In the genomic region with DNA sequence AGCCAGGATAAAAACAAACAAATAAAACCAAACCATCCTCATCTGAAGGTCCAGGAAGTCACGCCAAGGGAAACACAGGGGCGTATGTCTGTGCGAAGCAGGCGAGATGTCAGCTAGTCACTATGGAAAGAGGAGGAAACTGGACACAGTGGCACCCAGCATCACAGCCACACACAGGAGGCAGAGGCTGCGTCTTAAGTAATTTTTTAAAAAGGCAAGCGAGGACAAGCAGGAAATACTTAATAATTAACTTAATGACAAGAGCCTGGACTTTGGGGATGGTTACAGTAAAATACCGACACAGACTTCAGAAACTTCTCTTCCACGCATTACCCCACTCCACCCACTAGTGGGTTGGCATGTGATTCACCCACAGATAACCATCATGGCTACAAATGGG, we compare ENCODE assay signal across 22 mouse cellular contexts. TPM values are rescaled to one million over a fixed set of nuclear protein-coding genes. Genes with fewer than 3 reads are reported as not detected.
"Had no signal": no experiment of that assay in that cellular context is flagged by ENCODE, and none has a peak within 500 bp of the region (broad histone marks: within the 10 kb centered on the region; RNA-seq: fewer than 3 reads in every experiment).

No protein-coding gene starts in this region.

- H3K9me3 ChIP-seq: intestine, embryonic 15.5 days; limb, embryonic 12.5 days; liver, embryonic 15.5 days; midbrain, embryonic 10.5 days; neural tube, embryonic 15.5 days had no signal

- H3K27me3 ChIP-seq: intestine, embryonic 15.5 days; limb, embryonic 12.5 days; liver, embryonic 15.5 days; neural tube, embryonic 15.5 days had no signal

- H3K27ac ChIP-seq: intestine, embryonic 15.5 days; left cerebral cortex, adult 2 months; limb, embryonic 12.5 days; liver, embryonic 15.5 days; midbrain, embryonic 10.5 days; neural tube, embryonic 15.5 days had no signal

- H3K4me1 ChIP-seq: limb, embryonic 12.5 days; liver, embryonic 15.5 days; midbrain, embryonic 10.5 days; neural tube, embryonic 15.5 days had no signal

- H3K36me3 ChIP-seq: intestine, embryonic 15.5 days; limb, embryonic 12.5 days; liver, embryonic 15.5 days; midbrain, embryonic 10.5 days; neural tube, embryonic 15.5 days had no signal

- H3K4me3 ChIP-seq: intestine, embryonic 15.5 days; left cerebral cortex, adult 2 months; limb, embryonic 12.5 days; liver, embryonic 15.5 days; midbrain, embryonic 10.5 days; myocyte; neural tube, embryonic 15.5 days had no signal

- H3K4me2 ChIP-seq: intestine, embryonic 15.5 days; limb, embryonic 12.5 days; liver, embryonic 15.5 days; neural tube, embryonic 15.5 days had no signal

- ATAC-seq: intestine, embryonic 15.5 days; lung, postnatal 0 days had no signal

- DNase-seq: liver; lung, adult 2 months; lung, postnatal 36 days; midbrain, embryonic 14.5 days; right cerebral cortex, adult 18-20 months; right cerebral cortex, postnatal 25 days; spleen, adult 18-20 months; thymus, adult 18-20 months; thymus, postnatal 14 days had no signal

- H3K9ac ChIP-seq: intestine, embryonic 15.5 days; limb, embryonic 12.5 days; liver, embryonic 15.5 days; neural tube, embryonic 15.5 days had no signal

RNA-seq across cellular contexts. Expression of a gene that starts 51.6 kb away (rescaled TPM):
- total RNA-seq: layer of hippocampus, postnatal 25 days; left cerebral cortex, adult 2 months; left cerebral cortex, postnatal 36 days; megakaryocyte progenitor cell, adult 5-6 weeks had no signal
- polyA plus RNA-seq: liver, embryonic 15.5 days; lung, adult 2 months; lung, postnatal 0 days; midbrain, embryonic 10.5 days; neural tube, embryonic 11.5 days; neural tube, embryonic 15.5 days; stomach, embryonic 14.5 days had no signal

RNA-seq across cellular contexts. Expression of a gene that starts 51.8 kb away (rescaled TPM):
- polyA plus RNA-seq: lung, postnatal 0 days; midbrain, embryonic 14.5 days had no signal
